Mouse (Mus musculus) c-Kit-positive CD71-positive TER-119-negative erythroid progenitor cells, embryonic 14.5 days (primary cell): Measurements from ENCODE around the gene Slc1a1.

Source experiments
- DNase-seq: peaks from one replicate; pipeline ENCODE4 v3.0.0-alpha.2; 2013; ENCODE audit warnings: low read depth

The Slc1a1 gene

DNA sequence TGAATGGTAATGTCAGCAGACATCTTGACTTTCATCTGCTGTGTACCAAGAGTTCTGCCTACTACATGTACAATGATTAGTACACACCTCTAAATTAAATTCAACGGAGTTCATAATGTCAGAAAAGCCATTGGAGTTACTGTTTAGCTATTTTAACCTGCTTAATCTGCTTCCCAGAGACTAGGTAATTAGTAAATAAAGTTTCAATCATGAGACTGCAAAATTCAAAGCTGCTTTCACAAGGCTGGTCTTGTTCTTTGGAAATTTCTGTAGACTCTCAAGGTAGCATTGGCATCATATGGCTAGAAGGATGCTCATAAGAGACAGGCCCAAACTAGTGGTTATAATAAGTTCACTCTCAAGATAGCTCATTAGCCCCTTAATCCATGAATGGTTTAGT is 20.0 kb downstream of the Slc1a1 start:
- DNase-seq: no peak

DNA sequence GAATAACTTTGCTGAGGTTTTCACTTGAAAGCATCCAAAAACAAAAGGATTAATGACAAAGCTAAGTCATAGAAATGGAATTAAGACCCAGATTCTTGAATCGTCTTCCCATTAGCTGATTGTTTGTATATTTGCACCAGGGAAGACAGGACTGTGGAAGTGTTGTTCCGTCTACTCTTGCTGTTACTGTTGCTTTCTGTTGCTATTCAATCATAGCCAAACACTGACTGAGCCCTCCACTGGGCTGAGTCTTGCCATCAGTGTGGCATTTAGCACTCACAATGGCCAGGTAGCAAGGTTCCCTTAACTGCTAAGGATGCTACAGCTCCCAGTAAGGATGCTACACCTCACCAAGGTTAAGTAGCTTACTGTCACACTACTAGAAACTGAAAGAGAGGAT is 25.4 kb downstream of the Slc1a1 start:
- no peak for DNase-seq

GRCm38 (mm10) chr19:28863626-28864025 is 28.8 kb downstream of the Slc1a1 start:
- no peak for DNase-seq

DNA sequence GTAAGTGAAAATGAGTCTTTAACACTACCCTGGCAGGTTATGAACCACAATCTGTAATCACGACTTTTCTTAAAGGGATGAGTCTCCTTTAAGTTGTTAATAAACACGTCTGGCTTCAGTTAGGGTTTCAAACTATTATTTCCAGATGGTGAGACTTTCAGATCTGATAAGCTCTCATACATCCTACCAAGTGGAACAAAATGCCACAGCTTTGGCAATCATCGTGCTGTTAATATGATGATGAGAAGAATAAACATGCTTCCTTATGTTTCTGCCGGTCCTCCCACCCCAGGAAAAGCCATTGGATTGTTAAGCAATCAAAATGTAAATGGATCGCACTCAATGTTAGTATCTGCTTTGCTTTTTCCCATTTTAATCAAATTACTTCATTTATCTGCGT is 30.1 kb downstream of the Slc1a1 start:
- DNase-seq: no peak

GRCm38 (mm10) chr19:28865501-28865900 is 30.7 kb downstream of the Slc1a1 start:
- no peak for DNase-seq

DNA sequence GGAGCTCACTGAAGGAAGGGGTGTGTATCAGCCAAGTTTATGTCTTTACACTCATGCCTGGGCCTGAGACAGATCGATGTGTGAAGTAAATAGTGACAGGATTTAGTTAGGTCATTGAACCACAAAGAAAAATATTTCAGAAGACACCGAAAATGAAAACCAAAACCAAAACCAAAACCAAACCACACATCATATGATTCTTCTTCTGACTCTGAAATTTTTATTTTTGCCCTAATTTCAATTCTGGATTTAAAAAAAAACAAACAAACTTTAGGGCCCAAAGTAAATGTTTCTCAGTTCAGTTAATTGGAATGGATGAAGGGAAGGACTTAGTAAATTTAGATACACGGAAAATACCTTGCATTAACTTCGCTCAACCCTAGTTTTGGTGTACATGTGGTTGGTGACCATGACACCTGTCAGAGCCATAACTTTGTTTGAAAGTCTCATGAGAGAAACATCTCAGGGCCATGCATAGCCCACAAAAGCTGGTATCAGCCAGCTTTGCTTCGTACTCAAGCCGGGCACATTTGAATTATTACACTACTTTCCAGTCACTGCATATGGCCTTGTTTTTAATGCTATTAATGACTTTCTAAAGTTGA is 34.5 kb downstream of the Slc1a1 start:
- DNase-seq: no peak

- DNase-seq: no peak
These were observed 35.5 kb downstream of the Slc1a1 start for GRCm38 (mm10) chr19:28870351-28870750.

- DNase-seq: no peak
These were observed 44.6 kb downstream of the Slc1a1 start for GRCm38 (mm10) chr19:28879476-28879875.

- DNase-seq: no peak
These were observed 48.3 kb downstream of the Slc1a1 start for GRCm38 (mm10) chr19:28883126-28883525.

GRCm38 (mm10) chr19:28888496-28888895 is 53.6 kb downstream of the Slc1a1 start:
- no peak for DNase-seq

GRCm38 (mm10) chr19:28889251-28889650 is 54.4 kb downstream of the Slc1a1 start:
- DNase-seq: no peak

DNA sequence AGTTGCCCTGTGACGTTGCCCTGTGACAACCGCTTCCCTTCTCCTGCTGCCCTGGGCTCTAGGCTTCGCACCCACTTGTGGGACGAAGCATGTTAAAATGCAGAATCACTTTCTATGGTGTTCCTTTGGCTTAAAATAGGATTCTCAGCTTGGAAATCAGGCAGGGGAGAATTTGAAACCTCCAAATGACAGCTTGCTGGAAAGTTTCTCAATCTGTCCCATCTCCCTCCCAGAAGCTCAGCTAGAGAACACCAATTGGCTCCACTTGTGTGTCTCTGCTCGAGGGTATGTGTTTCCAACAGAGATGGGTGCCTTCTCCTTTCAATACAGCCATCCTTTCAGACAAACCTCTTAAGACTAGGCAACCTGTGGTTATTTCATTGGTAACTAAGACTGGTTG is 56.4 kb downstream of the Slc1a1 start:
- DNase-seq: no peak

- DNase-seq: no peak
These were observed 57.0 kb downstream of the Slc1a1 start for GRCm38 (mm10) chr19:28891864-28892263.

GRCm38 (mm10) chr19:28896639-28897038 is 61.8 kb downstream of the Slc1a1 start:
- DNase-seq: no peak

DNA sequence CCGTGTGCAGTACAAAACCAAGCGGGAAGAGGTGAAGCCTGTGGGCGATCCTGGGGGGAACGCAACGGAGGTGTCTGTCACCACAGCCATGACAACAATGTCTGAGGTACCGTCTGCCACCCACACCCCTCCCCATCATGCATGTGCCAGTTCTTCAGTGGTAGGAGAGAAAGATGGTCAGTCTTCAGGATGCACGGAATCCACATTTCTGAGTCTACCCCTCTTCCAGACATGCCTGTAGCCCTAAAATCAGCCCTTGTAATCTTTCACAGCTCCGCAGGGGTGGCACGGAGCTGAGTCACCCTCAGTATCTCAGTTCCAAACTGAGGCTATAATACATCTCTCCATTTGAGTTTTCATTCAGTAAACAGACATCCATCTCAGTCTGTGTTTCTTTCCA is 62.6 kb downstream of the Slc1a1 start:
- no peak for DNase-seq

DNA sequence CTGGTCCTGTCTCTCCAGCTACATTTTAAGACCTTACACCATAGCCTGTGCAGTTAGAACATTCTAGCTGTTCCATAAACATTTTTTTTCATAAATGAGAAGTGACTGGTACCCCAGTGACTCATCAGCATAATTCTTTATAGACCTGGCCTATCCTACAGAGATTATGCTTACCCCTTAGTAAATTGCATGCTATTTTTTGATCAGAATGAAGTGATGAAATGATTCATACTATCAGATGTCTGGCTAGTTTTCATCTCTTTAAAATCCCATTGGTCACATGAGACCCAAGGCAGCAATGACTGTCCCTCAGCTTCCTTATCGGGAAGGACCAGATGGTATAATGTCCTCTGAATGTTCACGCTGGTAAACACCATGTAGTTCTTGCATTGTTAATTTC is 65.9 kb downstream of the Slc1a1 start:
- DNase-seq: no peak

DNA sequence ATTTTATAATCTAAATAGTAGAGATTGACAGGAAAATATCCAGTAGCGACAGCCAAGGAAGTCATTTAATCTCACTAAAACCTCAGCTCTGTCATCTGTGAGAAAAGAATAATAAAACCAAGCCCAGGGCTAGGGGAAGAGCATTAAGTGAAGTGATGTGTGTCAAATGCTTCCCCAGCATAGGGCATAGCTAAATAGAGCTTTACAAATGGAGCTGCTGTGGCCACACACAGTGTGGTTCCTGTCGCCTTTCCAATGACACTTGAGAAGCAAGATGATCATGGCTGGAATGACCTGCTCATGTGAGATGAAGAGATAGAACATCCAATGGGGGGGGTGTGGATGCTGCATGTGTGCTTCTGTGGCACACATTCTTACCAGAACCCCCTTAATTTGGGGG is 67.3 kb downstream of the Slc1a1 start:
- DNase-seq: no peak

- DNase-seq: no peak
These were observed 68.0 kb downstream of the Slc1a1 start for GRCm38 (mm10) chr19:28902806-28903205.

DNA sequence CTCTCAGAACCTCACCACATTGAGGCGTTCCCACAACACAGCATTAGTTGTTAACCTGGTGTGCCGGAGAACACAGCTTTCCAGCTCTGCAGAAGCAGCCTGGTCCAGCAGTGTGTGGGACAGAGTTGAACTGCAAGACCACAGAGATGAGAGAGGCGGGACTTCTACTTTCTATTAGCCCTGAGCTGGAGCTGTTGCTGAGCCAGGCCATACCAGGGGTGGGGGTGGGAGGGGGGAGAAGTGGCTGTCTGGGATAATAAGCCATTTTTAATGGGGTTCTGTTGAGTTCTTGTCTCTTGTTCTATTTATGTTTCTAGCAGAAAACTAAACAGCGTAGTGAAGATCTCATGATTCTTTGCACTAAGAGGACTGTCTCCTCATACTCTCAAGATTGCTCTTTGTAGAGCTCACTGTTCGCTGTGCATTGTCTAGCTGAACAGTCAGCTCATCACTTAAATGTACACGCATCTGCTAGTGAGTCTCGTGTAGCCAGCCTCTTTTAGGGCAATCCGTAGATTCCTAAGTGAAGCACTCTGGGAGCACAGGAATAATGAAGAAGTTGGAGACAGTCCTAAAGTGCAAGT is 68.8 kb downstream of the Slc1a1 start:
- DNase-seq: no peak

GRCm38 (mm10) chr19:28908186-28908585 is 73.3 kb downstream of the Slc1a1 start:
- no peak for DNase-seq

DNA sequence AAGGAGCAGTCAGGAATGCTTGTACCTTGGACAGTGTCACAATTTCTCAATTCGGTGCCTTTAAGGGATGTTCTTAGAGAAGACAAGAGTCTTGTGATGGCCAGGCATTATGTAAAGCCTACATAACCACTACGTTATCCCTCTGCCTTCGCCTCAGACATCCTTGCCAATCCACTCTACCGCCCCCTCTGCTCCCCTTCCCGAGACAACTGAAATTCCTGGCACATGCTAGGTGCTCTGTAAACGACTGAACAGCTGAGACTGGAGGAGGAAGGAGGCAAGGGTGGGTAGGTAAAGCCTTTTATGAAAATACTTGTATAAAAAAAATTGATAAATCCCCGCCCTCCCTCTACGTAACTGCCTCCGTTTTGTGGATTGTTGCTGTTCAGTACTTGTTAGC is 73.8 kb downstream of the Slc1a1 start:
- DNase-seq: no peak

- DNase-seq: no peak
These were observed 79.7 kb downstream of the Slc1a1 start for GRCm38 (mm10) chr19:28914598-28914997.

- no peak for DNase-seq
These were observed 80.9 kb downstream of the Slc1a1 start for GRCm38 (mm10) chr19:28915602-28916250.

DNA sequence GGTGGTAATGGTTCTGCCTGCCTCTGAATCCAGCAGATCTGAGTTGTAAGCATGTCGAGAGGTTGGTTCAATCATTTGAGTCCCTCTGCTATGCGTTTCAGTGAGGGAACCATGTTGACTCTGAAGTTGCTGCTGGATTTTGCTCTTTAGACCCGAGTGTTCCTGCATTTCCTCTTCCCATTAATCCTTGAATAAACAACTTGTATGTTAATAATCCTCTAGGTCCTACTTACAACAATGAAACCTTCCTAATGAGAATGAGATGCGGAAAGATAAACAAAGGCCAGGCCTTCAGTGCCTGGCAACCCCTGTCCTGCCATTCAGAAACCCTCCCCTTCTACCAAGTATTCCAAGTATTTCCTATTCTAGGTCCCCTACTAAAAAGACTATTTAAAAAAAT is 81.6 kb downstream of the Slc1a1 start:
- no peak for DNase-seq
